Mouse (Mus musculus) neutrophil, adult 5-6 weeks (primary cell): ENCODE measurements at regions not wholly inside any gene's neighbourhood (a gene's known extent, or its start where the extent isn't known, plus 50 kb on each side); places are given as distances from the start of the nearest gene placed in this dataset.

Experiments
- ATAC-seq: fragments of 151-379, 151-347 bp; 2 replicates; pipeline ENCODE4 v1.8.0; 2017; ENCODE audit warnings: mild to moderate bottlenecking, moderate TSS enrichment; ENCODE audit not compliant: insufficient number of reproducible peaks, poor library complexity, low FRiP score, severe bottlenecking; ENCODE audit errors: extremely low read depth

DNA sequence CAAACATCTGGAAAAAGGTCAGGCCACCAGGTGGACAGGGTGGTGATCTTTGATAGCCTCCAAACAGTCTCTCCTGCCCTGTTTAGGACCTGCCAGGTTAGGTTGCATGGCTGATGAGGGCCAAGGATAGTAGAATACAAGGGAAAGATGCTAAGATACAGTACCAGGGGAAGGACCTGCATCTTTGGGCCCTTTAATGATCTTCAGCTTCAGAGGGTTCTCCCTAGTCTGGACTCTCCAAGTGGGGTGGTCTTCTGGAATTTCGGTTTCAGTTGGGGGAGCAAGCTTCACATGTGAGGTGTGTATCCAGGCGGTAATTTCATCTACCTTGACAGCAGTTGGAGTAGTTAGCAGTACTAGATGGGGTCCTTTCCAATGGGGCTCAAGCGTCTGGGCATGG lies 316.6 kb upstream of the Meis1 start:
- ATAC-seq = no peak

DNA sequence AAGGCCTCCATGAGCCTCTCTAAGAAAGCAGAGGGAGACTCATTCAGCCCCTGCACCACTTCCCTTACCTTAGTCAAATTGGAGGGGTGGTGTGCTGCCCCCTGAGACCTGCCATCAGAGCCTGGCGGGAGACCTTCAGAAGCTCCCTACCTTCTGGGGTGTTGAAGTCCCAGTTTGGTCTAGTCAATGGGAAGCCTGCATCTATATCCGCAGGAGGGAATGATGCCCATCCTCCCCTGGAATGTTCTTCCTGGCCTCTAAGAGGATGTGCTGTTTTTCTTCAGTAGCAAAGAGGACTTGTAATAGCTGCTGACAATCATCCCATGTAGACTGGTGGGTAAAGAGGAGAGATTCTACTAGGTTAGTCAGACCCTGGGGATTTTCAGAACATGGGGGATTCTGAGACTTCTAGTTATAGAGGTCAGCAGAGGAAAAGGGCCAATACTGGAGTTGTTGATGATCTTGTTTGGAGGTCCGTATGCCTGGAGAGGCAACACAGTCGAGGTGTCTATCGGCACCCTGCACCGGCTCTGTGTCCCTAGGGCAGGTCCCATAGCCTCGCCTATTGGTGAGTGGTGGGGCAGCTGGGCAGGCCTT lies 321.0 kb upstream of the Meis1 start:
- no peak for ATAC-seq

DNA sequence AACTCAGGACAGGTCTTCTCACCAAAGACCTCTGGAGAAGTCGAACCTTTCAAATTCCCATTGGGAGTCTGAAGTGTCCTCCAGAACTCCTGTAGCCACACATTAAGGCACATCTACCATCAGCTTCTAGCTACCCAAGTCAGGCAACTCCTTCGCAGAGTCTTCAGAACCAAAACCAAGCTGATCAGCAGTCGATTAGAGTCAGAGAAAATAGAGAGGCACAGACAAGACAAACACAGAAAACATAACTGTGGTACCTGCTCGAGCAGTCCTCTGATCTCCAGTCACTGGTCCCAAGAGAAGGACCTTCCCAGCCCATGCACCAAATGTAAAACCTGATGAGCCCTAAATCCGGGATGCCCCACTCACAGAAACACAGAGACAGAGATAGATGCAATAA lies 322.1 kb upstream of the Meis1 start:
- ATAC-seq = no peak

DNA sequence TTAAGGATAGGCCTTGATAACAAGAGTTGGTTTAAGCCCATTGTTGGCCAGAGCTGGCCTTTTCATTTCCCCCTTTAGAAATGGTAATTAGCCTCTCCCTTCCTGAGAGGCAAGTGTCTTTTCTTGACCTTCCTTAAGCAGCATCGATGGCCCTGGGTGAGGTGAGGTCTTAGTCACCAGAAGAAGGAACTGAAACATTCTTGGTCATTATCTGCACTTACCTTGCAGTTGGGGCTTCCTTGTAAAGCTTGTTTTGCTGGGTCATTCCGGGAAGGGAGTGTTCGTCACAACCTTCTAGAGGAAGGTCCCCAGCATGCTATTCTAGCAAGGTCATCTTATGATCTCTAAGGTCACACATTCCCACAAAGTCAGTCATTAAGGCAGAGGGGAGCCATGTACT lies 322.6 kb upstream of the Meis1 start:
- no peak for ATAC-seq

DNA sequence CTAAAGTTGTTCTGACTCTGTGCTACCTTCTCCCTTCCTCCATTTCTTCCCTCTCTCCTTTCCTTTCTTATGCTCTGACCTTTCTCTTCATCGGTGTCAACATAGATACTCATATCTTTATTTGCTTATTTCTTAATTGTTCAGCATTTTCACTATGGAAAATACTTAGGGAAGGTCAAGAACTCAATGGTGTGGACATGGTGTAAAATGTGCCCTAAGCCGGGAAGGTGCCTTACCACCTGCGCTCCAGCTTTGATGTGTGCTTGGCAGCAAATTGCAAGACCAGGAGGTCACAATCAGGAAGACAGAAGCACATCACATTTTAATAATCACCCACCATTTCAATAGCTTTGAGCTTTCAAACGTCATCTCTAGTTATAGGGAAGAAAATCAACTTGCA lies 324.0 kb upstream of the Meis1 start:
- no peak for ATAC-seq

DNA sequence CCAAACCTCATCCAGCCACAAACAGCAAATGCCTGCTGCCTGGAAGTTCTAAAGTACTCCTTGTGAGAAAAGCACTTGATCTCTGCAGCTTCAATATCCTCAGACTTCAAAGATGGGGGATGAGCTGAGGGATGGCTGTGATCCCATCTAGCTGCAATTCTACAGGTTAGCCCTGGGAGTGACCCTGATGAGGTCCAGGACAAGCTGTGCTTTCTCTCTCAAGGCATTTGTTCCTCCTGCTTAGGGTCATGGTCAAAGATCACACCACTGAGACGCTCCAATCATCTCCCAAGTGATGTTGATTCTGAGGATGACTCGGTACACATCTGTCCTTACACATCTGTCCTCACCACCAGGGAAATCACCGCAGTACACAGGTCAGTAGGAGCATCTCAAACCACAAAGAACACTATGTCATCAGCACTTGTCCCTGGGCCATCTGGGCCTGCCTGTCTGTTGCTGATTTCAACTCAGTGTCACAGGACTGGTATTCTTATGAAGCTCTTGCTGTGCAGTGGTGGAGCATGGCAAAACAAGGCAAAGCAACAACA lies 327.6 kb upstream of the Meis1 start:
- ATAC-seq = no peak

DNA sequence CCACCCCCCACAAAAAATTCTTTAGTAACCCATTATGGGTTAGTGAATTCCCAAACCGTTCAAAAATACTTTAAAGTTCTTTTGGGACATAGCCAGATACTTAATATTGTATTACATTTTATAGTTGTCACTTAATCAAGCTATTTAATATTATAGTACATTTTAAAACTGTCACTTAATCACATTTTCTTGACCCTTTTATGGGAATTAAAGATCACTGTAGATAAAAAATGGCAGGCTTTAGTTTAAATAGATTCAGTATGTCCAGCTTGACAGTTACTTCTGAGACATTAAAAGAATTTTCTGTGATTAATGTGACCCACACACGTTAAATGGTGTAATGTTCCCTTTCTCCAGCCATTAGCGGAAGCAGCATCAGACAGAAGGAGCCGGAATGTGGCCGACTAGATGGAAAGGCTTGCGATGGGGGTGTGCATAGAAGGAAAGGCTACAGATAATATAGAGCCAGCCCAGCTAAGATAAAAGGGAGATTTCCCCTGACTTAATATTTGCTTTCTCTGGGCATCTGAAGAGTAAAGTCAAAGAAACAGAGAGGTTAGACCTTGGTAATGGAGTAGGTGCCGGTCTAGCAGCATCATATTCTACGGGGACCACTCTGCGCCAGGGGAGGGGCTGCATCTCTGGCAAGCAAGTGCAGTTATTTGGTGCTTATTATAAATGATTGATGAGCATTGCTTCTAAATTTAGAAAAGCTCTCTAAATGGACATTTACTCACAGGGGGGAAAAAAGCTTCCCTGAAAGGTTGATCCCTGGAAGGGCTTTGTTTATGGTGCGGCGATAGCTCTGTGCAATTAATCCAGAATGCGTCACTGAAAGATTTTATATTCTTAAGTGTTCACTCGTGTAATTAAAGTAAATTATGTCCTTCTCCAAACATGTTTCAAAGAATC lies 331.8 kb upstream of the Meis1 start:
- ATAC-seq = no peak

DNA sequence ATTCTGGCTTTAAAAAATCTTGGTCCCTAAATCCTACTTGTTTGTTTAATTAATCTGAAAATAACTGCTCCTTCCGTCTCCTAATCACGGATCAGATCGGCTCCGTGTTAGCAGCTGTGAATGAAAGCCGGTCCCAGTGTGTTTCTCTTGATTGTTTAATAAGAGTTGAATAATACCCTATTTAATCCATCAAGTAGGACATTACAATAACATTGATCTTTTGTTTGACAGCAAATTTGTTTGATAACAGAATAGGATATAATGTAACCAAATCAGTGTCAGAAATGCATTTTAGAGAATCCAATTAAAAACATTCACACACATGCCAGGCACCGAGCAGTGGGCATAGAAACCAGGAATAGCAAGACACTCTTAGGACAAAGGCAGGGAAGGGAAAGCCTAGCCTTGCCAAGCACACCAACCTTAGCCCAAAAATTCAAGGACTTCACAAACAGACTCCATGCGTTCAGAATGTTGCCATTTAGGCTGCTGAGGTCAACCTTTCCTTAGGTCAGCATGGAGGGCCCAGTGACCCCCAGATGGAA lies 332.5 kb upstream of the Meis1 start:
- no peak for ATAC-seq

DNA sequence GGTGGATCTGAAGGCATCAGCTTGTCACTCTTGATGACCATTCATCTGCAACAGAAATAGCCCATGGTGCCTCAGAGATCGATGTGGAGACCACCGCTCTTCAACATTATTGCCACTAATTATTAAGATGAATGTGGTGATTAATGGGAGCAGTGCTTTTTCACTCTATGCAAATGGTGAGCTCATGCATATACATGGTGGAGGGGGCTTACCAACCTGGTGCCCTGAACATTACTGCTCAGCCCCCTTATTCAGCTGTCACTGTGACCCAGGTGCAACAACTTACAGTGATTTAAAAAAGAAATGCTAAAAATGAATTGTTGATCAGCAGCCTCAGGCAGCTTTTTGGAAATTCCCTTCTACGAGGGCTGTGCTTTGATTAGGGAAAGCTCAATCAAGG lies 334.9 kb upstream of the Meis1 start:
- no peak for ATAC-seq

DNA sequence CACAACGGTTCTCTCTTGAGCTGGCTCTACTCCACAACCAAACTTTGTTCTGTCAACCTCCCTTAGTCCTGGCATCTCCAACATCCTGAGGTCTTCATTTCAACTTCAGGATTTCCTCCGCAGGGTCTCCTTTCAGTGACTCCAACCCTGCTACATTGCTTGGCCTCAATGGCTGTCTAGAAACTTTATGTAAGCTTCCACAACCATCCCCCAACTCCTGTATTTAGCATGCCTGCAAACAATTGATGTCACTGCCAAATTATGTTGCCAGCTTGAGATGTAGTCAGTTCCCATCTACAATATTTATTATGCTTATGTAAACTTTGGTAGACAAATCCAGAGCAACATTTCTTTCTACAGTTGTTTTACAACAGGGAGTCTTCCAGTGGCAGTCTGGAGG lies 336.4 kb upstream of the Meis1 start:
- ATAC-seq = no peak

DNA sequence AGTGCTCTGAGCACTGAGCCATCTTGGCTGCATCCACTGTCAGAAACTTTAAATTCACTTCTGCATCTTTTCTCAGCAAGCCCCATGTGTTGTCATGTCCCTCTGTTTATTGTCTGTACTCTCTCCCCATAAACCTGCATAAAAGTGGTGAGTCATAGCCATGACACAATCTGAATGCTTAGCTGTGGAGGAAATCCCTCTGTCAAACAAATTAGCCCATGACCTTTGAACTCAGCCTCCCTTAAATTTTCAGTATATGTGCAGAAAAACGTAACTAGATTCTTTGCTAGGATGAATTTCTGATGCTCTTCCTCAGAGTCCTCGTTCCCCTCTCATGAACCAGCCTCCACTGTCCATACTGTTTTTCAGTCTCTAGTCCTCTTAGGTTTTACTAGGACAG lies 337.4 kb upstream of the Meis1 start:
- no peak for ATAC-seq

DNA sequence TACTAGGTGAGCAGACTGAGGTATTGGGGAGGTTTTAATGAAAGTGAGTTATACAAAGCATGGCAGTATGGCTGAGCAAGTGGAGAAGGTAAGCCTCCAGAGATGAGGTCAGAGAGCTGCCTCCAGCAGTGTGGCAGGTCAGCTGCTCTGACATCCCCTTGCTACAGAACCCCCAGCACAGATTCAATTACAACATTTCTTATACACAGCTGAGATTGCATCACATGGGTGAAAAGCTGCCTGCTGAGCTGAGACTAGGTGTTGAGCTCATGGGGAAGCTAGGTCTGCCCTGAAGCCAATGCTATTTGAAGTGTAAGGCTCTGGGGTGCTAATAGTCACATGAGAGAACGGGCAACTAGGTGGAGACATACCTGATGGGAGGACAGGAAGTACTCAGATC lies 350.4 kb upstream of the Meis1 start:
- no peak for ATAC-seq

DNA sequence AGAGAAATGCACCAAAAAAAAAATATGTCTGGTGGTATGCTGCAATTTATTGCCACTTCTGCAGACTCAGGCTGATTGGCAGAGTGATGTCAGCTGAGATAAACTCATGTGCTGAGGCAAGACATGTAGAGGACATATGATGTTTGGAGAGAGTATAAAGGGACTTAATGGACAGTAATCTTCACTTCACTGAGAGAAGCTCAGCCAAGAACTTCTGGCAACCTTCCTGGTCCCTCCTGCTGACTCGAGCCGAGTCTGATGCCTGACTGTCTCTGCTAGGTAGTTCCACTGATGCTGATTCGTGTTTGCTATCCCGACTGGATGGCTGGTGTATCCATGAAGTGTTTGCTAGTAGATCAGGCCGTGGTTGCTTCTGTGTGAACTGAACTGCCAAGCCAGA lies 354.7 kb upstream of the Meis1 start:
- no peak for ATAC-seq

DNA sequence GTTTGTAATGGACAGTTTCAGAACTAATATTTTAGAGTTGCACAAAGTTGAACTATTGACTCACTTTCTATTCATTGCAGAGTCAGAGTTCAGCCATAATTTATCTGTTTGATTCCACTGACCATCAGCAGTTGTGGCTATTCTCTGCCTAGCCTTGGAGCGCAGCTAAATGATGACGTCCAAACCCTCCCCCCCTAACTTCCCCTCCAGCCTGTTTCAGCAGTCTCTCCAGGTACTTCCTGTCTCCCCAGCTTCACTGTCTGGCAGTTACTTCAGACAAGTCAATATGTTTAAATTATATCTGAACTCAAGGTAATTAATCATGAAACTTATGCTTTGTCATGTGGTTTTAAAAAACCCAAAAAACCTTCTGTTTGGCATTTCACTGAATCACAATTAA lies 362.1 kb upstream of the Meis1 start:
- ATAC-seq = no peak

DNA sequence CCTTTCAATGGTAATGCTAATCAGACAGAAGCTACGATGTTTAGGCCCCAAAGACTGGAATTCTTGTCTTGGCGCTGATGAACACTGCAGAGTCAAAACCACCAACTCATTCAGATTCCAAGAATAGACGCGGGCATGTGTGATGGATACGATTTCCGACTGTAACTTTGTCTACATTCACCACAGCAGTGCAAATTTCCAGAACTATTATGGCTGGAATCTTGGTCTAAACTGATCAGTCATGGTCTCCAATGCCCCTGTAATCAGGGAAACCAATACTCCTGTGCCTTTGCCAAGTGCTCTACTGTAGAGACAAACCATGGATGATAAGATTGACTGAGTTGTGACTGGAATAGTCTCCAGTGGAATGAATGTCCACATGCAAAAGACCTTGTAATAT lies 370.4 kb upstream of the Meis1 start:
- no peak for ATAC-seq

DNA sequence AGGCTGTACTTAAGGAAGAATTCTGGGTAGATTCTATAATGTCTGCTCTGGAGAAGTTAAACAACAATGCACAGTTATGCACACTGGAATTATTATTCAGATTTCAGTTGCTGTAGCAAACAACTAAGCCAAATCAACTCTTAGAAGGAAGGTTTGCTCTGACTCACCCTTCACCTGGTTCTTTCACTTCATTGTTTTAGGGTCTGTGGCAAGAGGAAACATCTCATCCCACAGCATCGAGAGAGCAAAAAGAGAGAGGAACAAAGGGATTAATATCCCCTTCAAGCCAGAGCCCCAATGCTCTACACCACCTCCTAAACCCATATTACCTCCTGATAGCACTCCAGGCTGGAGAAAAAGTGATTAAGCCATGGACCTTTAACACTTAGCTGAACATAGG lies 373.4 kb upstream of the Meis1 start:
- no peak for ATAC-seq

DNA sequence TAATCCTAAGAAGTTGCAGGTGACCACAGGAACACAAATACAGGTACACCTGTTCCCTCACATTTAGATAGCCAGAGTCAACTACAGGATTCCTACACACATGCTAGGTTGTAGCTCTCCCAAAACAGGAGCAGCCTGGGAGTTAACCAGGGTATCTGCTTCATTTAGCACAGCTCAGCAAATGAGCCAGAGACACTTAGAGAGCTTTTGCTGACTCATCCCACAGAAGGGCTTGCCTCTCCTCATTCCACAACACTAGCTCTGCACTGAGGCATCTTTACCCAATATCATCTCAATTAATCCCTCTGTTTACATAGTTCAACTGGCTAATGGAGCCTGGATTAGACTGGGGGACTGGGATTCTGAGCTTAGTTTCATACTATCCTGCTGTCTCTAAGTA lies 375.6 kb upstream of the Meis1 start:
- ATAC-seq = no peak

DNA sequence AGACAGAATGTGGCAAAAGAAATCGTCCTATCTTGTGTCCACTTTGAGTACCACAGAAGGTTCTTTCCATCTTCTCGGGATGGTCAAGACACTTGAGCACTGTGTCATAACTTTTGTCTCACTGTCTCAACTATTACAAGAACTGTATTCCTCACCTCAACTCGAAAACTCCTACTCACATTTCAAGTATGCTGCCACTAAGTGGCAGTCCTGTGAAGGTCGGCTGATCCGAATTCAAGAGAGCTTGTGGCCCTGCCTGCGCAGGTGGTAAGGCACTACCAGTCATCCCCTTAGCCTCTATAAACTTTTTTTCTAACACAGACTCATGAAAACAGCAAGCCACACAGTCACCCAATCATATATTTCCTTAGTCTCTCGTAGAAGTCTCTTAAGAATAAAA lies 381.6 kb upstream of the Meis1 start:
- no peak for ATAC-seq

DNA sequence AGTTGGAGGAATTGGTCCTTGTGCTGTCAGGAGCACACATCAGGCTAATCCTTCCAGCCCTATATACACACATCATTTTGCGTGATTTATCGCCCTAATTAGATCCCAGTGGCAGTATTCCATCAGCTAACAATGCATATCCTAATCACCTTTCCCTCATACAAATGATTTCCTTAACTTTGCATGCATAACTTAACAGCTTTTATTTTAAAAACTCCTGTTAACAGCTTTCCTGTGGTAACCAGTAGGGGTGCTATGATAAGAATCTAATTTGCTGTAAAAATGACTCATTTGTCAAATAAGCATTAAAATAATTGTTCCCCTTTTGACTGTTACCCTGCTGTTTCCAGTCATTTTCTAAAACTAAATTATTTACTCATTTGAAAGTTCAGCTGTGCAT lies 401.4 kb upstream of the Meis1 start:
- ATAC-seq = no peak

DNA sequence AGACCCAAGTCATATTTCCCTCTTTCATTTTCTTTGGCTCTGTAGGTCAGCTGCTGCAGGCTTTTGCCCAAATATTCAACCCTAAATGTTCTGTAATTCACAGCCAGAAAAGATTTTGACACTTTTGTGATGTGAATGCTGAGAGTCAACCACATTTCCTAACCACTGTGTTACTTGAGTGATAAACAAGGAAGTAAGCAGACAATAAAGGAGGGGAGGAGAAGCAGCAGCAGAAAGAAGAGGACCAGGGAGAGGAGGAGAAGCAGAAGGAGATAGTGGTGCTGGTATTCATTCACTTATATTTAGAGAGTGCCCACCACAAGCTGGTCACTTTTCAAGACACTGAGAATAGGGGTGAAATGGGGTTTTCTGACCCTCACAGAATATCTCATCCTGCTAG lies 404.5 kb upstream of the Meis1 start:
- no peak for ATAC-seq
